17 mouse cellular contexts compared by ENCODE assay signal in the genomic region with DNA sequence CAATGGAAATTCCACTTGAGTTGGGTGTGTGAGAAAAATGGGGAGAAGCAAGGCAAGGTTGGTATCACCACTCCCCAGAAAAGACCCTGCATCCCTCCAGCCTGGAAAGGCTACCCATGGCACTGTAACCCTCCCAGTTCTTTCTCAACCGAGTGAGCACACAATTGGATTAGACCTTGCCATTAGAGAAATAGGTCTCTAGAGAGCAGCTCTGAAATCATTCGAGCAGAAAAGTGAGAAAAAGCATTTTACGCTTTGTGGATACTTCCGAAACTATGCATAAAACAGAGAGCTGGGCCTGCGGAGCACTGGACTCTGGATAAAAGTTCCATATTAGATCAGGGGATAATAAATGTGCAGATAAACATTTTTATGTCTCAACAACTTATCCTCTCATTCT.
DNase-seq lines count a peak whose midpoint lies in the region; ATAC-seq and TF ChIP-seq lines count a peak whose summit lies in the region.
"Had no signal": no experiment of that assay in that cellular context is flagged by ENCODE, and none has a peak within 500 bp of the region (broad histone marks: within the 10 kb centered on the region; RNA-seq: fewer than 3 reads in every experiment).

No protein-coding gene starts in this region.

- no peaks in the 10 kb centered on the region for H3K27me3 ChIP-seq in cerebellum, adult 2 months (ENCODE audit: control insufficient read depth, insufficient read depth, low read length)
- H3K27me3 ChIP-seq in kidney, postnatal 0 days (ENCODE audit: insufficient read depth, low read length), result no peaks in the 10 kb centered on the region
- H3K27me3 ChIP-seq in limb, embryonic 10.5 days (ENCODE audit: low read depth, poor library complexity, severe bottlenecking), result no peaks in the 10 kb centered on the region
- H3K27me3 ChIP-seq: forebrain, embryonic 15.5 days; hindbrain, embryonic 13.5 days had no signal

- H3K9me3 ChIP-seq in kidney, postnatal 0 days (replicated peaks; ENCODE audit: low read length), result no peaks in the 10 kb centered on the region
- H3K9me3 ChIP-seq in limb, embryonic 10.5 days (replicated peaks), result no peaks in the 10 kb centered on the region
- H3K9me3 ChIP-seq: forebrain, embryonic 15.5 days; heart, embryonic 10.5 days had no signal

- no peak overlapping the region for H3K9ac ChIP-seq in kidney, postnatal 0 days (ENCODE audit: low read depth, low read length)
- H3K9ac ChIP-seq: forebrain, embryonic 15.5 days; hindbrain, embryonic 13.5 days had no signal

- WGBS in cerebellum, adult 2 months, result 10% methylated on average over 5 of the region's 5 CpGs
- 61% methylated on average over 5 of the region's 5 CpGs for WGBS in kidney, postnatal 0 days
- WGBS in limb, embryonic 10.5 days, result 88% methylated on average over 5 of the region's 5 CpGs

- H3K4me3 ChIP-seq in cerebellum, adult 2 months (replicated peaks; ENCODE audit: insufficient read depth, low read depth, low read length), result no peak overlapping the region
- H3K4me3 ChIP-seq in kidney, postnatal 0 days (replicated peaks; ENCODE audit: low read depth, low read length), result no peak overlapping the region
- H3K4me3 ChIP-seq in limb, embryonic 10.5 days, result no peak overlapping the region
- H3K4me3 ChIP-seq: forebrain, embryonic 15.5 days; heart, embryonic 10.5 days; hindbrain, embryonic 13.5 days had no signal

- TF ChIP-seq CTCF in cerebellum, adult 2 months (IDR thresholded peaks at IDR 0.05; ENCODE audit: borderline replicate concordance, insufficient read depth, low read depth, low read length), result no peak
- TF ChIP-seq CTCF in kidney, postnatal 0 days (IDR thresholded peaks at IDR 0.05; ENCODE audit: low read depth), result no peak

- H3K4me2 ChIP-seq in kidney, postnatal 0 days (ENCODE audit: low read length), result no peak overlapping the region
- H3K4me2 ChIP-seq: forebrain, embryonic 15.5 days; hindbrain, embryonic 13.5 days had no signal

- ATAC-seq in kidney, postnatal 0 days (replicated peaks; ENCODE audit: low FRiP score, low read depth), result no peak
- ATAC-seq: forebrain, embryonic 15.5 days had no signal

- no peak overlapping the region for H3K27ac ChIP-seq in cerebellum, adult 2 months (ENCODE audit: insufficient read depth, low read length)
- 0 out of 2 replicates have a peak overlapping the region, but pooled peaks have one; percentile 63 for H3K27ac ChIP-seq in kidney, postnatal 0 days
- peak overlapping the region; percentile 68 for H3K27ac ChIP-seq in limb, embryonic 10.5 days
- H3K27ac ChIP-seq: forebrain, embryonic 15.5 days; heart, embryonic 10.5 days; hindbrain, embryonic 13.5 days had no signal

- peak; percentile 4 to 20 for DNase-seq in cerebellum, postnatal 14 days
- DNase-seq in cerebellum, adult 2 months, result no peak
- no peak for DNase-seq in kidney, postnatal 0 days (ENCODE audit: low spot score)
- no peak for DNase-seq in kidney, postnatal 10 days
- no peak for DNase-seq in limb, embryonic 10.5 days (ENCODE audit: low spot score)
- DNase-seq in retina, postnatal 7 days (ENCODE audit: low read depth, low spot score), result peak; percentile 4
- no peak for DNase-seq in testis, postnatal 14 days (ENCODE audit: low spot score)
- DNase-seq: adrenal gland, postnatal 10 days; cerebellum, adult 18-20 months; cerebellum, postnatal 36 days; gastrocnemius, postnatal 10 days; heart, adult 18-20 months; heart, postnatal 10 days; heart, postnatal 4 days had no signal

- TF ChIP-seq POLR2A in cerebellum, adult 2 months (IDR thresholded peaks at IDR 0.05; ENCODE audit: borderline replicate concordance, insufficient read depth, low read length), result no peak

- H3K36me3 ChIP-seq in kidney, postnatal 0 days (ENCODE audit: insufficient read depth, low read length), result no peaks in the 10 kb centered on the region
- H3K36me3 ChIP-seq in limb, embryonic 10.5 days, result no peaks in the 10 kb centered on the region
- H3K36me3 ChIP-seq: forebrain, embryonic 15.5 days; heart, embryonic 10.5 days; hindbrain, embryonic 13.5 days had no signal

- no peaks in the 10 kb centered on the region for H3K4me1 ChIP-seq in cerebellum, adult 2 months (ENCODE audit: control insufficient read depth, insufficient read depth, low read length)
- H3K4me1 ChIP-seq in kidney, postnatal 0 days (replicated peaks; ENCODE audit: insufficient read depth, low read length), result no peaks in the 10 kb centered on the region
- H3K4me1 ChIP-seq in limb, embryonic 10.5 days, result peaks cover 18% of the 10 kb centered on the region
- H3K4me1 ChIP-seq: forebrain, embryonic 15.5 days; heart, embryonic 10.5 days; hindbrain, embryonic 13.5 days had no signal

Comparison
In these comparisons a context has a peak if more than half of its experiments do, and no peak if none do; other contexts are left out.
1. DNase-seq: peak in cerebellum, postnatal 14 days (2 of 2) and retina, postnatal 7 days (single experiment); none in cerebellum, adult 2 months (0 of 2), kidney, postnatal 0 days (single experiment), kidney, postnatal 10 days (single experiment), limb, embryonic 10.5 days (single experiment) and testis, postnatal 14 days (single experiment).